Mouse (Mus musculus) kidney, adult 2 months (tissue): ENCODE measurements at regions not wholly inside any gene's neighbourhood (a gene's known extent, or its start where the extent isn't known, plus 50 kb on each side); places are given as distances from the start of the nearest gene placed in this dataset.

Source experiments
- DNase-seq: peaks from one replicate; pipeline ENCODE4 v3.0.0; 2021
- H3K27ac ChIP-seq: fragments of 200-500 bp; 2 replicates; pipeline ENCODE4 v1.5.1; 2012; ENCODE audit warnings: low read depth, low read length, control low read depth, inconsistent platforms; ENCODE audit not compliant: insufficient read depth
- H3K27me3 ChIP-seq: fragments of 200-500 bp; replicated peaks from 2 replicates; pipeline ENCODE4 v1.6.1; 2012; ENCODE audit warnings: mild to moderate bottlenecking, moderate library complexity, low read length, inconsistent platforms; ENCODE audit not compliant: control insufficient read depth, insufficient read depth
- H3K36me3 ChIP-seq: fragments of 200-500 bp; 2 replicates; pipeline ENCODE4 v1.6.1; 2012; ENCODE audit warnings: mild to moderate bottlenecking, moderate library complexity, low read length, inconsistent platforms; ENCODE audit not compliant: control insufficient read depth, insufficient read depth
- H3K4me1 ChIP-seq: fragments of 200-500 bp; 2 replicates; pipeline ENCODE4 v1.6.1; 2011; ENCODE audit warnings: low read length; ENCODE audit not compliant: control insufficient read depth, insufficient read depth
- H3K4me3 ChIP-seq: fragments of 200-500 bp; 2 replicates; pipeline ENCODE4 v1.5.1; 2011; ENCODE audit warnings: mild to moderate bottlenecking, low read depth, low read length, control low read depth; ENCODE audit not compliant: insufficient read depth
- CTCF ChIP-seq: fragments of 200-500 bp; conservative IDR thresholded peaks from 2 replicates; pipeline ENCODE4 v1.5.1; 2011; ENCODE audit warnings: low read depth, mild to moderate bottlenecking, control low read depth, low read length, moderate library complexity, mixed read lengths; ENCODE audit not compliant: insufficient read depth, insufficient read length
- POLR2A ChIP-seq: fragments of 200-500 bp; IDR thresholded peaks from one replicate; pipeline ENCODE4 v1.6.1; 2011; ENCODE audit warnings: low read depth, low read length, control low read depth
- WGBS: fragments of 180-500 bp; shearing (Covaris S2); methylation state at CpG from one replicate; pipeline ENCODE4 v1.1.7; 2018; 5-methylcytosine and 5-hydroxymethylcytosine counted together

DNA sequence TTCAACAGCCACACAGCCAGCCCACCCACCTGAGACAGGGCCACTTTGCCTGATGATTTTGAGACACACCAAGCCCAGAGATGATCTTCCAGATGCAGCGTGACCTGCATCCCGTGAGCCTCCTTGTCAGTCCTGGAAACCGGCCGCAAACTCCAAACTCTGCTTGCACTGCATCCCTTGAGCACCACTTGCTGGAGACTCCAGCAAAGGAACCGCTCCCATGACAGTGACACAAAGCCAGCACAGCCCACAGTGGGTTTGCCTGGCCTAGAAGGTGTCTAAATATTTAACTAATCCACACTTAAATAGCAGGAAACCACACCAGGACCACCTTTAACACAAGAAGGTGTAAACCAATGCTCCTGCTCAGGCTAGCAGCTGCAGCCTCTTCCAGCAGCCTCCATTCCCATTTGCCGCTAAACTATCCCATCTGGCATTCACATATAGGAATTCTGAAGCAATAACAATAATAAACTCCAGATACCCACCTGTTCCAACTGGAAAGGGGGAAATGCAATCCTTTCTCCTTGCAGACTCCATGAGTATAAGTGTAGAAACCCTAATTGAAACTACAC, 106.2 kb upstream of the Kdm8 start:
- H3K36me3 ChIP-seq, result no peaks in the 10 kb centered on the region
- WGBS, result 84% methylated on average over 6 of the region's 6 CpGs
- H3K27ac ChIP-seq, result no peak overlapping the region
- no peak for DNase-seq
- no peak overlapping the region for H3K4me3 ChIP-seq
- no peaks in the 10 kb centered on the region for H3K27me3 ChIP-seq
- TF ChIP-seq CTCF, result no peak
- H3K4me1 ChIP-seq, result no peaks in the 10 kb centered on the region

DNA sequence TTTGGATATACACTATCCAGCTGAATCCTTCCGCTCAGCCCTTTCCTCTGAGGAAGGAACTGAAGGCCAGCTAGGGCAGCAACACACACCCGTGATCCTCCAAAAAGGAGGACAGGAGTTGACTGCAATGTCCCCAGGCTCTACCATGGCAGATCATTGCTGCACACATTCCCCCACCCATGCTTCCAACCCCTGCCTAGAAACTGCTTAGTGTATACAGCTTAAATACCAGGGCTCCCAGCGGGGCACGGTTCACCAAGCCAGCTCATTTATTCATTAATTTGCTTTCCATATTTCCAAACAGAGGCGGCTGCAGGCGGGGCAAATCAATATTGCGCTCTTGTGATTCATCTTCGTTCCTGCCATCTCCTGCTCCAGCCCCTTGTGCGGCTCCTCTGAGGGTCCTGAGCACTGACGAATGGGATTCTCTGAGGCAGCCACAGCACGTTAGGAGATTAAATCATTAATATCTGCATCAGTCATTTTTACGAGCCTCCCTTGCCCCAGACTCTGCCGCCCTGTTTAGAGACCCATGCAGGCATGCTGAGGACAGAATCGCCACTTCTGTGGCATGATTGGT, 104.1 kb upstream of the Kdm8 start:
- no peak for DNase-seq
- 55% methylated on average over 14 of the region's 14 CpGs for WGBS

DNA sequence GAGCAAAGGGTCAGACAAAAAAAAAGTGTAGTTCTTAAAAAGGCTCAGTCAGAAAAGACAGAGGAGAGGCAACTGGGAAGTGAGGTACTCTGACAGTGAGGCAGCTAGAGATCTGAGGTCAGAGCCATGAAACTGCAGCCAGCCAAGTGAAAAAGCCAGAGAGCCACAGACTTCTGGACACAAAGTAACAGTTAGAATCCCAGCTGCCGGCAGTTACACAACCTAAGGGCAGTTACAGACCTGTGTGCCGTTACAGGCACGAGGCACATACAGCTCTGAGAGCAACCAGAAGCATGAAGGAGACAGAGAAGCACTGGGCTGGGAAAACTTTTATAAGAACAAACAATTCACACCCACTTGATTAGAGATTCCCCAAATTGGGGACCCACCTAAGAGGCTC, 94.9 kb upstream of the Kdm8 start:
- no peak for TF ChIP-seq POLR2A
- no peak for TF ChIP-seq CTCF

More for the DNA sequence above, 104.1 kb upstream of the Kdm8 start:
- TF ChIP-seq POLR2A (no peak), CTCF (no peak)
- H3K27me3 ChIP-seq, result no peaks in the 10 kb centered on the region
- no peak overlapping the region for H3K27ac ChIP-seq
- H3K36me3 ChIP-seq, result no peaks in the 10 kb centered on the region
- H3K4me1 ChIP-seq, result no peaks in the 10 kb centered on the region
- no peak overlapping the region for H3K4me3 ChIP-seq

DNA sequence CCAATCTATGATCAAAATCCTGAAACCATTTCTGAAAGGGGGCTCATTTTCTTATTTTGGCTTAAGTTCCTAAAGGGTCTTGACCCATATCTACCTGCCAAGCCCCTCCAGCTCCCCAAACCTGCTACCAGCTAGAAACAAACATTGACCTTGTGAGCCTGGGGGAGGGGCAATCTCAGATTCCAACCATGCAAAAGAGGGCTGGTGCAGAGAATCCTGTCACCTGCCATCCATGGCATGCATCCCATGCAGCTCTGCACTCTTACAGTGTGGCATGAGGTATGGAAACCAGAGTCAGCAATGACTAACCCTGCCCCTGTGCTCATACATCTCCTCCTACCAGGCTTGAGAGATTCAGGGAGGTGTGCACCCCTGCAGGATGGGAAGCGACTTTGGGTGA, 90.3 kb upstream of the Kdm8 start:
- no peak for DNase-seq
- no peak overlapping the region for H3K27ac ChIP-seq
- no peaks in the 10 kb centered on the region for H3K27me3 ChIP-seq
- TF ChIP-seq POLR2A, result no peak
- H3K36me3 ChIP-seq, result no peaks in the 10 kb centered on the region
- H3K4me3 ChIP-seq, result no peak overlapping the region
- WGBS, result 94% methylated on average over 1 of the region's 1 CpGs
- H3K4me1 ChIP-seq, result no peaks in the 10 kb centered on the region

More for the DNA sequence above, 94.9 kb upstream of the Kdm8 start:
- H3K27me3 ChIP-seq, result no peaks in the 10 kb centered on the region
- no peak for DNase-seq
- H3K4me3 ChIP-seq, result no peak overlapping the region
- H3K4me1 ChIP-seq, result no peaks in the 10 kb centered on the region
- WGBS, result 32% methylated on average over 3 of the region's 3 CpGs
- no peak overlapping the region for H3K27ac ChIP-seq
- H3K36me3 ChIP-seq, result no peaks in the 10 kb centered on the region

DNA sequence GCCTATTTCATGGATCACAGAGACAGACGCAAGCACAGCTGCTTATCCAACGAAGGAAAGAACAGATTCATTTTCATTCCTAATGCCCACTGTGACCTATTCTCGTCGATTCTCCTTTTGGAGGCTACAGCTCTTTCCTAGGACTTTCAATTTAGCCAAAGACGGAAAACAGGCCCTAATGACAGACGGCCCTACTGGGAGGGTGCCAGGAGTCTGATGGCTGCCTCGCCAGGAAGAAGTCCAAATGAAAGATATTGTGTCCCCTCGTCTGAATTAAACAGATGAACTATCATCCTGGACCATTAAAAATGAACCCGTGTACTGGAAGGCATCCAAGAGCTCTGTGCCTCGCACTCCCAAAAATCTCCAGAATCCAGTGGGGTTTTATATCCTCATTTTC, 89.5 kb upstream of the Kdm8 start:
- TF ChIP-seq POLR2A (no peak), CTCF (no peak)
- WGBS, result 56% methylated on average over 10 of the region's 10 CpGs
- no peak overlapping the region for H3K4me3 ChIP-seq

GRCm38 (mm10) chr7:125358016-125358415, 86.5 kb upstream of the Kdm8 start:
- 88% methylated on average over 4 of the region's 4 CpGs for WGBS
- DNase-seq, result no peak
- TF ChIP-seq CTCF, result no peak
- no peak for TF ChIP-seq POLR2A
- no peak overlapping the region for H3K4me3 ChIP-seq
- H3K27ac ChIP-seq, result no peak overlapping the region
- H3K36me3 ChIP-seq, result no peaks in the 10 kb centered on the region
- H3K27me3 ChIP-seq, result no peaks in the 10 kb centered on the region
- H3K4me1 ChIP-seq, result no peaks in the 10 kb centered on the region

More for the DNA sequence above, 89.5 kb upstream of the Kdm8 start:
- no peak overlapping the region for H3K27ac ChIP-seq
- H3K4me1 ChIP-seq, result no peaks in the 10 kb centered on the region
- no peak for DNase-seq
- no peaks in the 10 kb centered on the region for H3K36me3 ChIP-seq
- H3K27me3 ChIP-seq, result no peaks in the 10 kb centered on the region

GRCm38 (mm10) chr7:125383021-125383420, 61.5 kb upstream of the Kdm8 start:
- DNase-seq, result no peak
- Histone ChIP-seq H3K4me3 (no peak overlapping the region), H3K4me1 (no peaks in the 10 kb centered on the region), H3K27ac (no peak overlapping the region), H3K36me3 (no peaks in the 10 kb centered on the region), H3K27me3 (no peaks in the 10 kb centered on the region)
- WGBS, result 60% methylated on average over 2 of the region's 2 CpGs
- TF ChIP-seq CTCF (no peak), POLR2A (no peak)

- WGBS, result 92% methylated on average over 4 of the region's 4 CpGs
- TF ChIP-seq POLR2A (no peak), CTCF (no peak)
- Histone ChIP-seq H3K36me3 (no peaks in the 10 kb centered on the region), H3K4me1 (no peaks in the 10 kb centered on the region), H3K27me3 (no peaks in the 10 kb centered on the region), H3K27ac (no peak overlapping the region), H3K4me3 (no peak overlapping the region)
- DNase-seq, result no peak
Measured at GRCm38 (mm10) chr7:125384171-125384570, 60.3 kb upstream of the Kdm8 start.
